8 mouse cellular contexts compared by ENCODE assay signal in genomic region chr3:116861540-116862067, GRCm38 (mm10). TPM values are rescaled to one million over a fixed set of nuclear protein-coding genes. Genes with fewer than 3 reads are reported as not detected.
DNase-seq lines count a peak whose midpoint lies in the region; ATAC-seq and TF ChIP-seq lines count a peak whose summit lies in the region.

No protein-coding gene starts in this region.

- H3K9me3 ChIP-seq in MEL (replicated peaks; ENCODE audit: insufficient read depth, low read length): no peaks in the 10 kb centered on the region
- no peaks in the 10 kb centered on the region for H3K9me3 ChIP-seq in forebrain, postnatal 0 days (ENCODE audit: low read length)
- no peaks in the 10 kb centered on the region for H3K9me3 ChIP-seq in hindbrain, embryonic 10.5 days
- no peaks in the 10 kb centered on the region for H3K9me3 ChIP-seq in lung, embryonic 16.5 days (ENCODE audit: control insufficient read depth, low read length)

- 0 out of 6 replicates have a peak, but pooled peaks of 1 of the 3 experiments have one; percentile 2 for TF ChIP-seq CTCF in MEL (IDR thresholded peaks at IDR 0.05 in 2 of 3, conservative IDR thresholded peaks at IDR 0.05 in 1 of 3; ENCODE audit: control insufficient read depth in 1 of 3, insufficient read depth in 1 of 3, low read depth in 2 of 3, low read length in 3 of 3, poor library complexity in 1 of 3, severe bottlenecking in 1 of 3)
- no peak for TF ChIP-seq CTCF in forebrain, postnatal 0 days (IDR thresholded peaks at IDR 0.05; ENCODE audit: low read depth)
- no peak for TF ChIP-seq CTCF in olfactory bulb, adult 2 months (IDR thresholded peaks at IDR 0.05; ENCODE audit: insufficient read depth, low read depth, low read length)

- peak overlapping the region; percentile 92 for H3K4me2 ChIP-seq in forebrain, postnatal 0 days (ENCODE audit: low read depth)
- H3K4me2 ChIP-seq in lung, embryonic 16.5 days (ENCODE audit: low read depth, low read length): peak overlapping the region; percentile 67

- TF ChIP-seq POLR2A in MEL (IDR thresholded peaks at IDR 0.05; ENCODE audit: control insufficient read depth in 1 of 2, insufficient read depth in 1 of 2, low read depth in 1 of 2, low read length in 2 of 2, poor library complexity in 1 of 2): peak; percentile 41 to 82; a peak in 2 of 4 replicates
- no peak for TF ChIP-seq POLR2A in olfactory bulb, adult 2 months (IDR thresholded peaks at IDR 0.05; ENCODE audit: insufficient read depth, low read depth, low read length)

- peak in 1 of 2 experiments; percentile 33; a peak in 1 of 4 replicates for TF ChIP-seq EP300 in MEL (IDR thresholded peaks at IDR 0.05; ENCODE audit: low read depth in 1 of 2, low read length in 2 of 2)

- peak overlapping the region; percentile 85 for H3K9ac ChIP-seq in MEL (ENCODE audit: control insufficient read depth, low read depth, low read length, poor library complexity, severe bottlenecking)
- peak overlapping the region; percentile 51 for H3K9ac ChIP-seq in forebrain, postnatal 0 days
- H3K9ac ChIP-seq in lung, embryonic 16.5 days (ENCODE audit: low read length): peak overlapping the region; percentile 52

- H3K79me2 ChIP-seq in MEL (ENCODE audit: control insufficient read depth, insufficient read depth, low read length, poor library complexity): peaks cover 41% of the 10 kb centered on the region

- peaks cover 9 to 25% of the 10 kb centered on the region in 2 experiments for H3K4me1 ChIP-seq in MEL (ENCODE audit: control insufficient read depth in 1 of 2, insufficient read depth in 2 of 2, low read length in 2 of 2)
- H3K4me1 ChIP-seq in forebrain, postnatal 0 days (ENCODE audit: insufficient read depth): no peaks in the 10 kb centered on the region
- H3K4me1 ChIP-seq in hindbrain, embryonic 10.5 days (replicated peaks): peaks cover 8% of the 10 kb centered on the region; the same call in 1 of the 2 replicates
- peaks cover 5% of the 10 kb centered on the region for H3K4me1 ChIP-seq in lung, embryonic 16.5 days (replicated peaks; ENCODE audit: control insufficient read depth, insufficient read depth, low read length)
- H3K4me1 ChIP-seq in olfactory bulb, adult 2 months (ENCODE audit: control insufficient read depth, insufficient read depth, low read length): peaks cover 6% of the 10 kb centered on the region; the same call in 1 of the 2 replicates

- DNase-seq in MEL (ENCODE audit: low read depth, low spot score): peak; percentile 88
- peak; percentile 5 for DNase-seq in cerebellum, adult 11-12 months
- DNase-seq in forebrain, postnatal 0 days: peak; percentile 70
- DNase-seq in hindbrain, embryonic 10.5 days (ENCODE audit: low spot score): peak; percentile 73
- peak; percentile 21 for DNase-seq in layer of hippocampus, adult 9-10 months (ENCODE audit: low spot score)
- peak; percentile 44 for DNase-seq in testis, postnatal 14 days (ENCODE audit: low spot score)

- H3K27me3 ChIP-seq in MEL (ENCODE audit: control insufficient read depth in 1 of 2, insufficient read depth in 2 of 2, low read length in 2 of 2): no peaks in the 10 kb centered on the region
- H3K27me3 ChIP-seq in forebrain, postnatal 0 days (ENCODE audit: insufficient read depth, low read length): no peaks in the 10 kb centered on the region
- H3K27me3 ChIP-seq in hindbrain, embryonic 10.5 days (ENCODE audit: insufficient read depth, poor library complexity, severe bottlenecking): no peaks in the 10 kb centered on the region
- peaks cover 2% of the 10 kb centered on the region; the same call in 1 of the 2 replicates for H3K27me3 ChIP-seq in lung, embryonic 16.5 days (ENCODE audit: control insufficient read depth, insufficient read depth, low read depth, low read length)

- 3% methylated on average over 25 of the region's 25 CpGs for WGBS in forebrain, postnatal 0 days
- WGBS in hindbrain, embryonic 10.5 days: 3% methylated on average over 25 of the region's 25 CpGs
- 1% methylated on average over 25 of the region's 25 CpGs for WGBS in lung, embryonic 16.5 days
- WGBS in olfactory bulb, adult 2 months: 1% methylated on average over 25 of the region's 25 CpGs

- ATAC-seq in forebrain, postnatal 0 days: peak; percentile 91
- ATAC-seq in lung, embryonic 16.5 days (ENCODE audit: low read depth): peak; percentile 87

- peak overlapping the region; percentile 76 to 88 for H3K4me3 ChIP-seq in MEL (ENCODE audit: control insufficient read depth in 1 of 2, insufficient read depth in 1 of 2, low read depth in 2 of 2, low read length in 2 of 2)
- peak overlapping the region; percentile 51 for H3K4me3 ChIP-seq in forebrain, postnatal 0 days (ENCODE audit: low read depth, low read length)
- H3K4me3 ChIP-seq in hindbrain, embryonic 10.5 days: peak overlapping the region; percentile 63
- H3K4me3 ChIP-seq in lung, embryonic 16.5 days (ENCODE audit: low read length): peak overlapping the region; percentile 49
- peak overlapping the region; percentile 70 for H3K4me3 ChIP-seq in olfactory bulb, adult 2 months (ENCODE audit: insufficient read depth, low read depth, low read length)

- peak overlapping the region; percentile 100 for H3K27ac ChIP-seq in MEL (ENCODE audit: control insufficient read depth, low read depth, low read length)
- peak overlapping the region; percentile 54; the same call in 1 of the 2 replicates for H3K27ac ChIP-seq in forebrain, postnatal 0 days (ENCODE audit: low read depth, low read length)
- peak overlapping the region; percentile 83 for H3K27ac ChIP-seq in hindbrain, embryonic 10.5 days
- peak overlapping the region; percentile 34 for H3K27ac ChIP-seq in lung, embryonic 16.5 days (ENCODE audit: low read length)
- H3K27ac ChIP-seq in olfactory bulb, adult 2 months (ENCODE audit: insufficient read depth, low read depth, low read length): no peak overlapping the region

- TF ChIP-seq RAD21 in MEL (IDR thresholded peaks at IDR 0.05; ENCODE audit: low read depth, low read length): no peak

- peaks cover 0 to 35% of the 10 kb centered on the region in 2 experiments; a peak in 2 of 4 replicates for H3K36me3 ChIP-seq in MEL (ENCODE audit: control insufficient read depth in 1 of 2, insufficient read depth in 2 of 2, low read length in 2 of 2)
- no peaks in the 10 kb centered on the region for H3K36me3 ChIP-seq in forebrain, postnatal 0 days (ENCODE audit: insufficient read depth)
- no peaks in the 10 kb centered on the region for H3K36me3 ChIP-seq in hindbrain, embryonic 10.5 days
- no peaks in the 10 kb centered on the region for H3K36me3 ChIP-seq in lung, embryonic 16.5 days (ENCODE audit: control insufficient read depth, insufficient read depth, low read length)

TF ChIP-seq in MEL, 35 proteins besides CTCF, POLR2A, EP300 and RAD21 (continues in another document):
- no peak for TF ChIP-seq ZNF384 (IDR thresholded peaks at IDR 0.05; ENCODE audit: low read depth, low read length)
- no peak for TF ChIP-seq POLR2AphosphoS5 (IDR thresholded peaks at IDR 0.05; ENCODE audit: borderline replicate concordance, low read depth, low read length)
- TF ChIP-seq KAT2A (conservative IDR thresholded peaks at IDR 0.05; ENCODE audit: low read depth, low read length): no peak; the same call in 1 of the 2 replicates
- no peak for TF ChIP-seq TBP (IDR thresholded peaks at IDR 0.05; ENCODE audit: low read depth, low read length)
- no peak for TF ChIP-seq USF2 (IDR thresholded peaks at IDR 0.05; ENCODE audit: borderline replicate concordance in 1 of 2, insufficient read depth in 1 of 2, low read depth in 1 of 2, low read length in 2 of 2)
- no peak for TF ChIP-seq CHD2 (IDR thresholded peaks at IDR 0.05; ENCODE audit: low read length)
- peak; percentile 70 for TF ChIP-seq MYC (IDR thresholded peaks at IDR 0.05; ENCODE audit: low read depth, low read length)
- TF ChIP-seq MYB (IDR thresholded peaks at IDR 0.05; ENCODE audit: low read depth, low read length): no peak
- no peak for TF ChIP-seq MAFK (IDR thresholded peaks at IDR 0.05; ENCODE audit: borderline replicate concordance, low read depth, low read length)
- TF ChIP-seq MEF2A (IDR thresholded peaks at IDR 0.05; ENCODE audit: extremely low read depth, insufficient replicate concordance, low read depth, low read length, poor library complexity, severe bottlenecking): no peak
- TF ChIP-seq MAZ (IDR thresholded peaks at IDR 0.05; ENCODE audit: low read depth, low read length): no peak; the same call in none of the 2 replicates
- TF ChIP-seq MXI1 (IDR thresholded peaks at IDR 0.05; ENCODE audit: low read depth, low read length): peak; percentile 69
- no peak for TF ChIP-seq CHD1 (IDR thresholded peaks at IDR 0.05; ENCODE audit: low read depth, low read length)
- TF ChIP-seq NRF1 (IDR thresholded peaks at IDR 0.05; ENCODE audit: insufficient read depth, low read depth, low read length, poor library complexity, severe bottlenecking): peak; percentile 31; the same call in 1 of the 2 replicates
- TF ChIP-seq ZKSCAN1 (IDR thresholded peaks at IDR 0.05; ENCODE audit: low read depth, low read length): no peak
- no peak for TF ChIP-seq GATA1 (IDR thresholded peaks at IDR 0.05; ENCODE audit: low read depth, low read length)
- TF ChIP-seq POLR2AphosphoS2 (IDR thresholded peaks at IDR 0.05; ENCODE audit: low read length): 0 out of 2 replicates have a peak, but pooled peaks have one; percentile 62

RNA-seq across cellular contexts. Expression of gene Frrs1, which starts 2.3 kb away (rescaled TPM):
- total RNA-seq in MEL (2012; rRNA removed): 78.5 and 88.3 TPM in 2 replicates
- polyA plus RNA-seq in MEL (2012; ENCODE audit: insufficient read depth in 1 of 2, insufficient read length in 2 of 2, low read depth in 1 of 2, low replicate concordance in 2 of 2, missing spikeins in 1 of 2): 100 to 1,000 TPM in 1 of 2 experiments, 10 to 100 TPM in 1; 84.6 to 625 TPM
- 2.7 and 3.8 TPM in 2 replicates for total RNA-seq in forebrain, postnatal 0 days (2014; rRNA removed)
- 2.0 and 5.9 TPM in 2 replicates for polyA plus RNA-seq in forebrain, postnatal 0 days (2015; fragmentation: Nextera tagmentation; extraction: Ambion mirVana)
- polyA plus RNA-seq in hindbrain, embryonic 10.5 days (2016; fragmentation: Nextera tagmentation; extraction: Ambion mirVana): 8.7 and 17.2 TPM in 2 replicates
- polyA plus RNA-seq in lung, embryonic 16.5 days (2015; fragmentation: Nextera tagmentation; extraction: Ambion mirVana): 7.2 and 7.5 TPM in 2 replicates
- polyA plus RNA-seq in olfactory bulb, adult 2 months (2012; ENCODE audit: insufficient read depth, insufficient read length, low replicate concordance, missing spikeins): not detected in 2 replicates

RNA-seq across cellular contexts. Expression of gene Agl, which starts 53.6 kb away (rescaled TPM):
- total RNA-seq in MEL (2012; rRNA removed): 4.6 and 5.6 TPM in 2 replicates
- 10 to 100 TPM; 11.9 to 21.1 TPM for polyA plus RNA-seq in MEL (2012; ENCODE audit: insufficient read depth in 1 of 2, insufficient read length in 2 of 2, low read depth in 1 of 2, low replicate concordance in 2 of 2, missing spikeins in 1 of 2)
- total RNA-seq in forebrain, postnatal 0 days (2014; rRNA removed): 11.9 and 17.5 TPM in 2 replicates
- 5.4 and 9.0 TPM in 2 replicates for polyA plus RNA-seq in forebrain, postnatal 0 days (2015; fragmentation: Nextera tagmentation; extraction: Ambion mirVana)
- 9.6 and 10.7 TPM in 2 replicates for polyA plus RNA-seq in hindbrain, embryonic 10.5 days (2016; fragmentation: Nextera tagmentation; extraction: Ambion mirVana)
- 17.6 and 18.3 TPM in 2 replicates for polyA plus RNA-seq in lung, embryonic 16.5 days (2015; fragmentation: Nextera tagmentation; extraction: Ambion mirVana)
- polyA plus RNA-seq in olfactory bulb, adult 2 months (2012; ENCODE audit: insufficient read depth, insufficient read length, low replicate concordance, missing spikeins): not detected in 2 replicates

Comparison
In these comparisons a context has a peak if more than half of its experiments do, and no peak if none do; other contexts are left out.
1. DNase-seq: peak in every context shown above with its lines; median percentile 88 in MEL; 73 in hindbrain, embryonic 10.5 days; 70 in forebrain, postnatal 0 days; 44 in testis, postnatal 14 days; 21 in layer of hippocampus, adult 9-10 months; 5 in cerebellum, adult 11-12 months.